Mouse (Mus musculus) gastrocnemius, postnatal 4 days (tissue): ENCODE results near the gene Galnt17. TPM values are rescaled to one million over a fixed set of nuclear protein-coding genes. Genes with fewer than 3 reads are reported as not detected.

Source experiments
- DNase-seq, 2 experiments: peaks; one replicate each; pipeline ENCODE4 v3.0.0; 2021 to 2022; ENCODE audit warnings: low spot score in 2 of 2, mixed read lengths in 2 of 2
- total RNA-seq, 2 experiments: library from RNA; stranded (reverse); gene quantifications; 2 replicates each; pipeline ENCODE4 v1.2.3; 2021

Galnt17 gene
- total RNA-seq, 2 experiments from 2014 or later: 28.2 to 31.5 TPM

GRCm38 (mm10) chr5:130849610-130850009 is 458.7 kb downstream of the Galnt17 start:
- DNase-seq: no peak

DNA sequence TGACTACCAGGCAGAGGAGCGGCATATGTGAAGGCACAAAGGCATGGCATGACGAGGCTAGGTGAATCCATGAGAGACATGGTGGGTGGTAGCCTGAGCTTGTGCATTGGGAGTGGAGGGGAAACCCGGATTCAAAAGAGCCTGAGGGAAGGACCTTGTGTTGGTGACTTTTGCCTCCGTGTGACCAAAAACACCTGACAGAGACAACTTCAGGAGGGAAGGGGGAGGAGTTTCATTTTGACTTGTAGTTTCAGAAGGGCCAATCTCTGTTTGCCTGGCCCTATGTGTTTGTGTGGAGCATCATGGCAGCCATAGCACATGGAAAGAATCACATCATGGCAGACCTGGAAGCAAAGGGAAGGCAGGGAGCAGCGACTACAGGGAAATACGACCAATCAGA is 459.7 kb downstream of the Galnt17 start:
- DNase-seq: no peak

DNA sequence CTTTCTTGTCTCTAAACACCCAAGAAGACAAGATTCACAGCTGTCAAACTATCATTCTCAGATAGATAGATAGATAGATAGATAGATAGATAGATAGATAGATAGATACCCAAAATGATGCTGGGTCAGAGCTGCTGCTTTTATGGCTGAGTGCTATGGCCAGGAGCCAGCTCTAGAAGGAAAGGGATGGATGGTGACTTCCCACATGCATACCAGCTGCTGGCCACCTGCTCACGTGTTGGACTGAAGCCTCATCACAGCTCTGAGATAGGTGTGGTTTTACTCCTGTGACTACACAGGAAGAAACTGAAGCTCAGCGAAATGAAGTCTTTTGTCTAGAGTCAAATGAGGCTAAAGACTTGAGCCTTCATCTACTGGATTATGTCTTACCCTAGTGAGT is 482.5 kb downstream of the Galnt17 start:
- DNase-seq: no peak
